Mouse (Mus musculus) myocyte (in vitro differentiated cells): ENCODE results near the gene Col8a2.

Source experiments
- CEBPB ChIP-seq: IDR thresholded peaks from 2 replicates; pipeline ENCODE4 v1.6.1; 2011; ENCODE audit warnings: mild to moderate bottlenecking, moderate library complexity; ENCODE audit not compliant: poor library complexity, insufficient read depth, severe bottlenecking
- E2F4 ChIP-seq: IDR thresholded peaks from one replicate; pipeline ENCODE4 v1.6.1; 2011; ENCODE audit warnings: mild to moderate bottlenecking, control low read depth, moderate library complexity; ENCODE audit not compliant: insufficient read depth
- MAX ChIP-seq: IDR thresholded peaks from one replicate; pipeline ENCODE4 v1.6.1; 2011; ENCODE audit warnings: low read depth, mild to moderate bottlenecking, control low read depth
- MYOD1 ChIP-seq, 3 experiments: IDR thresholded peaks; one replicate each; pipeline ENCODE4 v1.6.1; 2011; ENCODE audit warnings: control low read depth in 2 of 3, low read depth in 2 of 3, mild to moderate bottlenecking in 2 of 3, moderate library complexity in 1 of 3; ENCODE audit not compliant: insufficient read length in 2 of 3, control insufficient read depth in 1 of 3
- MYOG ChIP-seq, 3 experiments: IDR thresholded peaks; one replicate each; pipeline ENCODE4 v1.6.1; 2011; ENCODE audit warnings: control low read depth in 2 of 3, low read depth in 2 of 3, mild to moderate bottlenecking in 2 of 3; ENCODE audit not compliant: insufficient read length in 2 of 3, control insufficient read depth in 1 of 3, insufficient read depth in 1 of 3
- POLR2A ChIP-seq: IDR thresholded peaks from one replicate; pipeline ENCODE4 v1.6.1; 2011; ENCODE audit warnings: low read depth, mild to moderate bottlenecking, control low read depth, moderate library complexity; ENCODE audit not compliant: insufficient read length
- POLR2AphosphoS2 ChIP-seq: IDR thresholded peaks from one replicate; pipeline ENCODE4 v1.6.1; 2011; ENCODE audit warnings: low read depth, control low read depth; ENCODE audit not compliant: insufficient read length
- REST ChIP-seq: IDR thresholded peaks from one replicate; pipeline ENCODE4 v1.6.1; 2011; ENCODE audit warnings: mild to moderate bottlenecking, control low read depth, moderate library complexity; ENCODE audit not compliant: insufficient read depth, insufficient read length
- SRF ChIP-seq: IDR thresholded peaks from one replicate; pipeline ENCODE4 v1.6.1; 2011; ENCODE audit warnings: low read depth; ENCODE audit not compliant: control insufficient read depth, insufficient read length
- TCF12 ChIP-seq: IDR thresholded peaks from one replicate; pipeline ENCODE4 v1.6.1; 2011; ENCODE audit warnings: mild to moderate bottlenecking, control low read depth; ENCODE audit not compliant: poor library complexity, insufficient read depth, severe bottlenecking
- TCF3 ChIP-seq: IDR thresholded peaks from one replicate; pipeline ENCODE4 v1.6.1; 2011; ENCODE audit warnings: low read depth, control low read depth; ENCODE audit not compliant: insufficient read length
- USF1 ChIP-seq: IDR thresholded peaks from one replicate; pipeline ENCODE4 v1.6.1; 2011; ENCODE audit warnings: low read depth, mild to moderate bottlenecking, control low read depth, moderate library complexity

DNA sequence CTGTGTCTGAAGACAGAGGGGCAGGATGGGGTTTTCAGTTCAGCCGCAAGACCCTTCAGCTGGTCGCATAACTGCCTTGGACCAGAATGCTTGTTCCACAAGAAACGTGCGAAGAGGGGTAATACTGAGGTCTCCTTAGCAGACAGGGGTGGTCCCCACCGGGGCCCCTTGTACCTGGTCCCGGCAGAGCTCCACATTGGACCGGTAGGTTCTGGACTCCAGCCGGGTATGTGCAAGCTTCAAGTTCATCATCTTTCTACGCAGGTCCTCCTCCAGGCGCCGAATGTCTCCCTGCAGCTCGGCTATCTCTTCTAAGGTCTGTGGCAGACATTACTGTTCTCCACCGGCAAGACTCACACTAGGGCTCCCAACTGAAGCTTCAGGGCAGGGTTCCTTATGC, 36.1 kb downstream of the Col8a2 start:
- no peak for TF ChIP-seq MAX
- TF ChIP-seq USF1 = no peak
- TF ChIP-seq REST = no peak
- TF ChIP-seq POLR2A = no peak
- TF ChIP-seq CEBPB = no peak
- no peak for TF ChIP-seq MYOD1 (IDR thresholded peaks at IDR 0.05; ENCODE audit: control insufficient read depth in 1 of 3, insufficient read length in 2 of 3, low read depth in 2 of 3)
- TF ChIP-seq TCF12 = no peak
- no peak for TF ChIP-seq SRF
- TF ChIP-seq POLR2AphosphoS2 = no peak
- no peak for TF ChIP-seq E2F4
- TF ChIP-seq MYOG (IDR thresholded peaks at IDR 0.05; ENCODE audit: control insufficient read depth in 1 of 3, insufficient read depth in 1 of 3, insufficient read length in 2 of 3, low read depth in 2 of 3) = no peak
- TF ChIP-seq TCF3 = no peak
